Mouse (Mus musculus): ENCODE data around the gene Ntng1. TPM values are rescaled to one million over a fixed set of nuclear protein-coding genes. Genes with fewer than 3 reads are reported as not detected.
A peak's percentile ranks its signal among the peaks of the same experiment; 100 is the strongest.

Ntng1 gene
- 0.02 TPM for polyA plus RNA-seq (2012; fragmentation: generic; extraction: Trizol)
- long read RNA-seq, experiment 1: 0 reads
- long read RNA-seq, experiment 2: 0 reads

- no peaks in the 10 kb centered on the region for H3K79me3 ChIP-seq (ENCODE audit: low read depth)
- H3K79me2 ChIP-seq (ENCODE audit: control insufficient read depth, insufficient read depth): no peaks in the 10 kb centered on the region
- peak within 1 kb of the TSS; percentile 2 for H3K4me3 ChIP-seq (ENCODE audit: insufficient read depth, poor library complexity, severe bottlenecking)
- no peaks in the 10 kb centered on the region for H3K36me3 ChIP-seq (ENCODE audit: control insufficient read depth, insufficient read depth)
- H3ac ChIP-seq (ENCODE audit: control insufficient read depth, insufficient read length, low read depth): peak within 1 kb of the TSS; percentile 24
- TF ChIP-seq USF1 (IDR thresholded peaks at IDR 0.05; ENCODE audit: low read depth): no peak
- no peak for TF ChIP-seq MAX (IDR thresholded peaks at IDR 0.05)
- no peak for TF ChIP-seq FOSL1 (IDR thresholded peaks at IDR 0.05; ENCODE audit: insufficient read depth, low read length, poor library complexity, severe bottlenecking)
- no peak for TF ChIP-seq CEBPB (IDR thresholded peaks at IDR 0.05; ENCODE audit: low read depth)
- TF ChIP-seq MYOG (IDR thresholded peaks at IDR 0.05; ENCODE audit: control insufficient read depth, extremely low read depth, insufficient read length): no peak
- no peak for TF ChIP-seq MYOD1 (IDR thresholded peaks at IDR 0.05; ENCODE audit: control insufficient read depth, insufficient read length, low read depth)
- TF ChIP-seq CTCF (IDR thresholded peaks at IDR 0.05; ENCODE audit: control insufficient read depth, insufficient read depth, insufficient read length): no peak
- H3K27me3 ChIP-seq (ENCODE audit: control insufficient read depth, insufficient read depth, insufficient read length): peaks cover 16% of the 10 kb centered on the region
Measured at GRCm38 (mm10) chr3:110143206-110144061, at the start of gene Ntng1. Gene Ntng1 (minus strand): TSS chr3:110144011.

GRCm38 (mm10) chr3:110187401-110187948, 43.7 kb upstream of the Ntng1 start:
- Histone ChIP-seq H3K79me2 (ENCODE audit: control insufficient read depth, insufficient read depth) (no peaks in the 10 kb centered on the region), H3K79me3 (ENCODE audit: low read depth) (no peaks in the 10 kb centered on the region)

DNA sequence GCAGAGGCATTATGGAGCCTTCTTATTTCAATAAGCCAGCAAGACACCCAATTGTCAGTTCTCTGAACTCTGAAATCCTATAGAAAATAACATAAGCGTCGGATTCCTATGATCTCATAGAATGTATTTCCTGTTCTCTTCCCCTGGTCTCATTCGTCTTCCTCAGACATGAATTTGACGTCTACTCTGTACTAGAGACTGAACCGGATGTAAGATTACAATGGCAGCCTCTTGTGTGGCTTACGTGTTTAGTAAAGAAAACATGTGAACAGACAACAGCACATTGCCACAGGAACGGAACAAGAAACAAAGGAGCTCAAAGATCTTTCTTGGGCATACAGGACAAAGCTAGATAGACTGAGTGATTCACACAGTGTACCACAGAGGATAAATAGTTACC, 5.3 kb upstream of the Ntng1 start:
- Histone ChIP-seq H3ac (ENCODE audit: control insufficient read depth, insufficient read length, low read depth) (no peak overlapping the region), H3K79me3 (ENCODE audit: low read depth) (no peaks in the 10 kb centered on the region), H3K36me3 (ENCODE audit: control insufficient read depth, insufficient read depth) (no peaks in the 10 kb centered on the region), H3K79me2 (ENCODE audit: control insufficient read depth, insufficient read depth) (no peaks in the 10 kb centered on the region), H3K4me3 (ENCODE audit: insufficient read depth, poor library complexity, severe bottlenecking) (no peak overlapping the region), H3K27me3 (ENCODE audit: control insufficient read depth, insufficient read depth, insufficient read length) (peaks cover 4% of the 10 kb centered on the region)
- TF ChIP-seq MAX (IDR thresholded peaks at IDR 0.05) (no peak), MYOG (IDR thresholded peaks at IDR 0.05; ENCODE audit: control insufficient read depth, extremely low read depth, insufficient read length) (no peak), CTCF (IDR thresholded peaks at IDR 0.05; ENCODE audit: control insufficient read depth, insufficient read depth, insufficient read length) (no peak), MYOD1 (IDR thresholded peaks at IDR 0.05; ENCODE audit: control insufficient read depth, insufficient read length, low read depth) (no peak)

More at GRCm38 (mm10) chr3:110187401-110187948, 43.7 kb upstream of the Ntng1 start:
- H3K27me3 ChIP-seq (ENCODE audit: control insufficient read depth, insufficient read depth, insufficient read length): no peaks in the 10 kb centered on the region
- no peak overlapping the region for H3K4me3 ChIP-seq (ENCODE audit: insufficient read depth, poor library complexity, severe bottlenecking)
- H3ac ChIP-seq (ENCODE audit: control insufficient read depth, insufficient read length, low read depth): no peak overlapping the region
- TF ChIP-seq CTCF (IDR thresholded peaks at IDR 0.05; ENCODE audit: control insufficient read depth, insufficient read depth, insufficient read length) (no peak), USF1 (IDR thresholded peaks at IDR 0.05; ENCODE audit: low read depth) (no peak)
- H3K36me3 ChIP-seq (ENCODE audit: control insufficient read depth, insufficient read depth): no peaks in the 10 kb centered on the region

DNA sequence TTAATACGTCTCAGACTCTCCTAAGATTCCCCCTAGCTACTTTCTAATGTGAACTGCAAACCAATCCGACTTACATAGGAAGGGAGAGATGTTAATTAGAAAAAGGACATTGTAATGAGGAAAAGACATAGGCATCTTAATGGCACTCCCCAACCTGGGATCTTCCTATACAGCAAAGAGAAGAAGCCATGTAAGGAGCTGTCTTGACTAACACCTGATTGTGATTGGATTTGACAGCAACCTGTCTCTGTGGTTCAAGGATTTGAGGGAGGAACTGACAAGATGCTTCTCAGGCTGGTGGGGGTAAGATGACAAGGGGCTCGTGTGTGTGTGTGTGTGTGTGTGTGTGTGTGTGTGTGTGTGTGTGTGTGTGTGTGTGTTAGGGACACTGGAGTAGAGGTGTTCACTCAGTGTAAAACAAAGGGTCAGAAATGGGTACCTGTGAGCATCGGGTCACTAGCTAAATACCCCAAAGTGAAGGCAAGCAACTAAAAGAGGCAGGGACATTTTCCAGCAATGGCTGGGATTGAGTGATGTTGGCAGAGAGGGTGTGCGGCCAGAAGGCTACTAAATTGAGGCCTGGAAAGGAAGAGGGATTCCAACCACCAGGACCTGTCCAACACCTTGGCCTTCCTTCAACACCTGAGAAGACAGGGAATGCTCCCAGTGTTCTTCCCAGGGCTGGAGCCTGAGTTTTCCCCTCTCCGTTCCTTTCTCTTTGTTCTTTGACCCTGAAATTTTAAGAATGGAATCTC, 667 bp upstream of the Ntng1 start:
- Histone ChIP-seq H3K36me3 (ENCODE audit: control insufficient read depth, insufficient read depth) (no peaks in the 10 kb centered on the region), H3K4me3 (ENCODE audit: insufficient read depth, poor library complexity, severe bottlenecking) (no peak overlapping the region), H3K79me3 (ENCODE audit: low read depth) (no peaks in the 10 kb centered on the region), H3K79me2 (ENCODE audit: control insufficient read depth, insufficient read depth) (no peaks in the 10 kb centered on the region), H3ac (ENCODE audit: control insufficient read depth, insufficient read length, low read depth) (no peak overlapping the region), H3K27me3 (ENCODE audit: control insufficient read depth, insufficient read depth, insufficient read length) (peaks cover 16% of the 10 kb centered on the region)
- TF ChIP-seq CEBPB (IDR thresholded peaks at IDR 0.05; ENCODE audit: low read depth) (no peak), CTCF (IDR thresholded peaks at IDR 0.05; ENCODE audit: control insufficient read depth, insufficient read depth, insufficient read length) (no peak), FOSL1 (IDR thresholded peaks at IDR 0.05; ENCODE audit: insufficient read depth, low read length, poor library complexity, severe bottlenecking) (no peak), MAX (IDR thresholded peaks at IDR 0.05) (no peak), MYOG (IDR thresholded peaks at IDR 0.05; ENCODE audit: control insufficient read depth, extremely low read depth, insufficient read length) (no peak), MYOD1 (IDR thresholded peaks at IDR 0.05; ENCODE audit: control insufficient read depth, insufficient read length, low read depth) (no peak)

- peaks cover 16% of the 10 kb centered on the region for H3K27me3 ChIP-seq (ENCODE audit: control insufficient read depth, insufficient read depth, insufficient read length)
- H3K79me3 ChIP-seq (ENCODE audit: low read depth): no peaks in the 10 kb centered on the region
- H3K36me3 ChIP-seq (ENCODE audit: control insufficient read depth, insufficient read depth): no peaks in the 10 kb centered on the region
- H3ac ChIP-seq (ENCODE audit: control insufficient read depth, insufficient read length, low read depth): peak overlapping the region; percentile 43
- peak overlapping the region; percentile 6 for H3K4me3 ChIP-seq (ENCODE audit: insufficient read depth, poor library complexity, severe bottlenecking)
- TF ChIP-seq MYOD1 (IDR thresholded peaks at IDR 0.05; ENCODE audit: control insufficient read depth, insufficient read length, low read depth): no peak
- TF ChIP-seq CEBPB (IDR thresholded peaks at IDR 0.05; ENCODE audit: low read depth): no peak
- TF ChIP-seq FOSL1 (IDR thresholded peaks at IDR 0.05; ENCODE audit: insufficient read depth, low read length, poor library complexity, severe bottlenecking): no peak
- no peak for TF ChIP-seq MYOG (IDR thresholded peaks at IDR 0.05; ENCODE audit: control insufficient read depth, extremely low read depth, insufficient read length)
- TF ChIP-seq USF1 (IDR thresholded peaks at IDR 0.05; ENCODE audit: low read depth): no peak
- no peak for TF ChIP-seq MAX (IDR thresholded peaks at IDR 0.05)
- no peak for TF ChIP-seq CTCF (IDR thresholded peaks at IDR 0.05; ENCODE audit: control insufficient read depth, insufficient read depth, insufficient read length)
- H3K79me2 ChIP-seq (ENCODE audit: control insufficient read depth, insufficient read depth): no peaks in the 10 kb centered on the region
Measured at GRCm38 (mm10) chr3:110142314-110143205, 1.3 kb downstream of the Ntng1 start.
